Mouse (Mus musculus): ENCODE results near the gene Lingo2. TPM values are rescaled to one million over a fixed set of nuclear protein-coding genes. Genes with fewer than 3 reads are reported as not detected.

The Lingo2 gene
- total RNA-seq, 2 experiments from 2014 or later = not detected

DNA sequence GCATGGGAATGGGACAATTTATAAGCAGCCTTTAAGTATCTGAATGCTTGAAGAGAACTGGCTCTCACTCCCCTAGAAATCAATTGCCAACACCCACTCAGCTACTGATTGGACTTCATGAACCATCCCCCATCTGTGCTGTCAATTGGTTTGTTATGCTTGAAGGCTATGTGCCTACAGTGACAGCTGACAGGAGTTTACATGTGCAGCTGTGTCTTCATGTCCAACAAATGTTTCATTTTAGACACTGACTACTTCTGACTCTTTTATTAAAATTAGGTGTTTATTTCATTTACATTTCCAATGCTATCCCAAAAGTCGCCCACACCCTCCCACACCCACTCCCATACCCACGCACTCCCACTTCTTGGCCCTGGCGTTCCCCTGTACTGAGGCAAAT is 516.3 kb downstream of the Lingo2 start:
- intact Hi-C loops (cut with DNase I) = no loop called here
- H3K27ac ChIP-seq = no peak overlapping the region
- no peak for TF ChIP-seq CTCF (IDR thresholded peaks at IDR 0.05)
- DNase-seq = no peak
- H3K4me3 ChIP-seq = no peak overlapping the region

DNA sequence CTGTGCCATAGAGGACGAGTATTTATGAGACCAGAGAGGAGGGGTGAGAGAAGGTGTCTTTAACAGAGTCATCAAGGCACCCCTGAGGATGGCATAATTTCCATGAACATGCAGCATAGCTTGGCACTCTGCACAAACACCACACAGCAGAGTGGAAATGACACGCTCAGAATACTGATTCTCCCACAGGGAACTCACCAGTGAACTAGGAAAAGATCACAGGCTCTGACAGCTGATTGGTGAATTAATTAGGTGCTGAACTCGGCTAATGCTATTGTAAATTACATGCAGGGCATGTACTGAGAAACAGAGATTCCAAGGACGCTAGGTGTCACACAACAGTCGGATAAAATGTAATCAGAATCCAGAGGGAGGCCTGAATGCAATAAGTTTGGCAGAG is 525.4 kb downstream of the Lingo2 start:
- intact Hi-C loops (cut with DNase I) = no loop called here
- DNase-seq = no peak
- Histone ChIP-seq H3K27ac (no peak overlapping the region), H3K4me3 (no peak overlapping the region)
- TF ChIP-seq CTCF (IDR thresholded peaks at IDR 0.05) = no peak

DNA sequence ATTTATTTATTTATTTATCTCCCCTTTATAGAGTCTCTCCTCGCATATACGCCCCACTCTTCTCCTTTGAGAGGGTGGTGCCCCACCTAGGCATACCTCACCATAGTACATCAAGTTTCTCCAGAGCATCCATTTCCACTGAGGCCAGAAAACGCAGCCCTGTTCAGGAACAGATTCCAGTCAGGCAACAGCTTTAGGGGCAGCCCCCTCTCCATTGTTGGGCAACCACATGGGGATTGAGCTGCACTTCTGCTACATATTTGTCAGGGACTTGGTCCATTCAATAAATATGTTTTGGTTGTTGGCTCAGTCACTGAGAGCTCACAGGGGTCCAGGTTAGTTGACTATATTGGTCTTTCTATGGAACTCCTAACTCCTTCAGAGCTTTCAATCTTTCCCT is 544.2 kb downstream of the Lingo2 start:
- intact Hi-C loops (cut with DNase I) = no loop called here
- DNase-seq = no peak
- H3K27ac ChIP-seq = no peak overlapping the region
- TF ChIP-seq CTCF (IDR thresholded peaks at IDR 0.05) = no peak
- no peak overlapping the region for H3K4me3 ChIP-seq

DNA sequence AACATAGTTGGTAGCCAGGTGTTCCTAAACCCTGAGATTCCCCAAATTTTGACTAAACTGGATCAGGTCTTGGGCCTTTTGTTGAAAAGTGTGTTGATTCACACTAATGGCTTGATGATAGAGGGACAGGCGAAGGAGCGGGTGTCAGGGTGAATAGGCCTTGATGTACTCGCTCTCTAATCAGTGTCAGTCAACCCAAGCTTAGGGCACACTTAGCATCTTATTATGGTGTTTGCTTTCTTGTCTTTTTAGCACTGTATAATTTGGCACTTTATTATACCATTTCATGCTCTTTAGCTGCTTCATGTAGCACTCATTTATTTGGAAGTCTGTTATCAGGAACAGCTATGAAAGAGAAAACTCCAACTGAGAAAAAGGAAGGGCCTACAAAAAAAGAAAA is 582.6 kb downstream of the Lingo2 start:
- intact Hi-C loops (cut with DNase I) = no loop called here
- Histone ChIP-seq H3K4me3 (no peak overlapping the region), H3K27ac (no peak overlapping the region)
- no peak for TF ChIP-seq CTCF (IDR thresholded peaks at IDR 0.05)
- no peak for DNase-seq

DNA sequence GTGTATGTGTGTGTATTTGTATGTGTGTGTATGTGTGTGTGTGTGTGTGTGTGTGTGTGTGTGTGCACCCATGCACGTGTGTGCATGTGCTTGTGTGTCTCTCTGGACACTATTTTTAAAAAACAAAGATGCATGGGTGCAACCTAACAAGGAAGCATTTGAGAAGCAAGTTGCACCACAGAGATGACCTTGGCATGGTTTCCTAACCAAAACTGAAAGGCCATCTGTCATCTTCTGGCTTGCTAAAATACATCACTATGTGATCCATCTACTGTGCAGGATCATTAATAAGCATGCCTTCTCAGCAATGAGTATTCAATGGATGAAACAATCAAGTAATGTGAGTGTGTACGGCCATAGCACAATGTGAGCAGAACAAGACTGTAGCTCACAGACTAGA is 597.1 kb downstream of the Lingo2 start:
- intact Hi-C loops (cut with DNase I) = no loop called here
- no peak for DNase-seq
- no peak overlapping the region for H3K27ac ChIP-seq
- no peak for TF ChIP-seq CTCF (IDR thresholded peaks at IDR 0.05)
- H3K4me3 ChIP-seq = no peak overlapping the region

DNA sequence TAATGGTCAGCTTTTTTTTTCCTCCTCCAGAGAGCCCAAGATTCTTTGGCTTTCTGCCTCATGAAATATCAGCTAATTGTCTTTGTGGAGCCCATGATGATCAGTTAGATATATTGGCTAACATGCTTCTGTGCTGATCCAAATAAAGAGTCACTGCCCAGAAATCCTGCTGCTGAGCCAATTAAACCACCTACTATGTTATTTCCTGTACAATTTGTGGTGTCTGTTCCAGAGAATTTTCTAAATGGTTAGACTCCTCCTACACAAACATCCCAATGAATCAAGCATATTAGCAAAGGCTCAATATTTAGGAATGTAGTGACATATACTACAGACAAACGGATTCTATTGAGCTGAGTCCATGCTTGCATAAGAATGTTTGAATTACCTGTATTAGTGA is 619.8 kb downstream of the Lingo2 start:
- H3K4me3 ChIP-seq = no peak overlapping the region
- DNase-seq = no peak
- intact Hi-C loops (cut with DNase I) = no loop called here
- TF ChIP-seq CTCF (IDR thresholded peaks at IDR 0.05) = no peak
- H3K27ac ChIP-seq = no peak overlapping the region

DNA sequence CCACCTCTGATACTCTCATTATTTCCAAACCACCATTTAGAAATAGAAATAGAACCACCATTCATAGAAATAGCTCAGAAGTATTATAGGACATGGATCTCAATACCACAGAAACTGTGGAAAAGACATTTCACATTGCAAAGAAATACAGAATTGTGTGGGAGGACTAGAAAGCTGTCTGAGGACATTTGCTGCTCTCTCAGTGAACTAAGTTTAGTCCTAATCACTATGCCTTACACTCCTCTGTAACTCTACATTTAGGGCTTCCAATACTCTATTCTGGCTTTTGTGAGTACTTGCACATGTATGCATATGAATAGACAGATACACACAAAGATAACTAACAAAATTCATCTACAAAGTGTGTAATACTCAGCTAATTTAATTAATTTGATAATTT is 625.9 kb downstream of the Lingo2 start:
- no peak for DNase-seq
- intact Hi-C loops (cut with DNase I) = no loop called here
- H3K4me3 ChIP-seq = no peak overlapping the region
- no peak overlapping the region for H3K27ac ChIP-seq
- no peak for TF ChIP-seq CTCF (IDR thresholded peaks at IDR 0.05)

DNA sequence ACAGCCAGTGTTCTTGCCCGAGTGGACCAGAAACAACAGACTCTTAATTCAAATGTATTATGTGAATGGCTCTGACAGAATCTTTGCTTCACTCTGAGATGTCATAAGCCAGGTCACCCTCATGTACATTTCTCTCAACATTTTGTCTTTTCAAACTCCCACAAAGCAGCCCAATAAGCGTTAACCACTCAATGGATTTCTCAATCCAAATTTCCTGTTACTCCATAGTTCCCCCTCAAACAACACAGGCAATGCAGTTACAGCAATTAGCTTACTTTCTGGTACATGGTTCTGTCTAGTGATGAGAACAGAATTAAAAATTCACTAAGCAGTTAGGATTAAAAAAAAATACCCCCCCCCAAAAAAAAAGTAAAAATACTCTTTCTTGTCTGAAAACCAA is 638.5 kb downstream of the Lingo2 start:
- Histone ChIP-seq H3K27ac (no peak overlapping the region), H3K4me3 (no peak overlapping the region)
- no peak for DNase-seq
- no peak for TF ChIP-seq CTCF (IDR thresholded peaks at IDR 0.05)
- intact Hi-C loops (cut with DNase I) = no loop called here

DNA sequence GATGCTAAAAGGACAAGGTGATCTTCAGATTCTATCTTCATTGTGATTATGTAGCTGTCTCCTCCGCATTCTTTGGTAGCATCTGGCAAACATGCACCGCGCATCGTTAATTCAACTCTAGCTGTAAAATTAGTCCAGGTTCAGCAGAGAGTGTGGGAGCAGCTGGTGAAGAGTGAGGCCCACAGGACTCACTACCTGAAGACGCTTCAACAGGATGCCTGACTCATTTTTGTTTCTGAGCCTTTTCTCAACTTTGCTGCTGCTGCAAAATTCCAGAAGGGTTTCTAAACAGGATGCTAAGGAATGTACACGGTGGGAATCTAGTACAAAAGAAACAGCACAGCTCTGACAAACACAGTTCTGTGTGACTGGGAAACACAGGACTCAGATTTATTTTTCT is 640.1 kb downstream of the Lingo2 start:
- no peak for DNase-seq
- intact Hi-C loops (cut with DNase I) = no loop called here
- no peak for TF ChIP-seq CTCF (IDR thresholded peaks at IDR 0.05)
- no peak overlapping the region for H3K4me3 ChIP-seq
- no peak overlapping the region for H3K27ac ChIP-seq

DNA sequence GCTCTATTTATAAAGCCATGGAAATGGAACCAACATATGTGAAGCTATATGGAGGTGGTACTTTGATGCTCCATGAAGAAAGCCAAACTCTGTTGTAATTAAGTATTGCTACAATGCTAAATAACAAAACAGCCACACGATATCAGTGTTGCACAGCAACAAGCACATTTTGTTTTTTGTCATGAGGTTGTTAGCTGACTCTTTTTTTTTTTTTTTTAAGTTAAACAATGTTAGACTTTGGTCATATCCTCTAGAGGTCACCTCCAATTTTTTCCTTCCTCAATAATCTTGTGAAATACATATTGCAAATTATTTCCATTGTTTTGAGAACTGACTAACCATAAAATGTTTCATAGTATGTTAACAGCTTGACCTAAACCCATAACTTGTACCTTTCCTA is 646.3 kb downstream of the Lingo2 start:
- Histone ChIP-seq H3K4me3 (no peak overlapping the region), H3K27ac (no peak overlapping the region)
- TF ChIP-seq CTCF (IDR thresholded peaks at IDR 0.05) = no peak
- intact Hi-C loops (cut with DNase I) = no loop called here
- no peak for DNase-seq

DNA sequence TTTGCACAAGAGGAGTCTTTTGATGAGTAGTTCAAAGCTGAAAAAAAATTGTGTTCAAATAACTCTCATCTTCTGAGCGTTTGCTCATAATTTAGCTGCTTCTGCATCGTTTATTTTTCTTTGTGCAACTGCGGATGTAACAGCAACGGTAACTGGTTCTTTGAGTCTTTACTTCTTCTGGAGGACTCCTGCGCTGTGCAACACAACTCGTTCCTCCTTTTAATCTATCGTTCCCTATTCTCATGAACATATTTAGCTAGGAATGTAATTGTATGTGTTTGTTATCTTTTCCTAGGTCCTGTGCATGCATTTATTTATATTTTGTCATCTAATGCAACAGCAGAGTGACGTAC is 661.9 kb downstream of the Lingo2 start:
- no peak for DNase-seq
- Histone ChIP-seq H3K27ac (peak overlapping the region; percentile 66), H3K4me3 (peak overlapping the region; percentile 54)
- intact Hi-C loops (cut with DNase I) = no loop called here
- no peak for TF ChIP-seq CTCF (IDR thresholded peaks at IDR 0.05)

DNA sequence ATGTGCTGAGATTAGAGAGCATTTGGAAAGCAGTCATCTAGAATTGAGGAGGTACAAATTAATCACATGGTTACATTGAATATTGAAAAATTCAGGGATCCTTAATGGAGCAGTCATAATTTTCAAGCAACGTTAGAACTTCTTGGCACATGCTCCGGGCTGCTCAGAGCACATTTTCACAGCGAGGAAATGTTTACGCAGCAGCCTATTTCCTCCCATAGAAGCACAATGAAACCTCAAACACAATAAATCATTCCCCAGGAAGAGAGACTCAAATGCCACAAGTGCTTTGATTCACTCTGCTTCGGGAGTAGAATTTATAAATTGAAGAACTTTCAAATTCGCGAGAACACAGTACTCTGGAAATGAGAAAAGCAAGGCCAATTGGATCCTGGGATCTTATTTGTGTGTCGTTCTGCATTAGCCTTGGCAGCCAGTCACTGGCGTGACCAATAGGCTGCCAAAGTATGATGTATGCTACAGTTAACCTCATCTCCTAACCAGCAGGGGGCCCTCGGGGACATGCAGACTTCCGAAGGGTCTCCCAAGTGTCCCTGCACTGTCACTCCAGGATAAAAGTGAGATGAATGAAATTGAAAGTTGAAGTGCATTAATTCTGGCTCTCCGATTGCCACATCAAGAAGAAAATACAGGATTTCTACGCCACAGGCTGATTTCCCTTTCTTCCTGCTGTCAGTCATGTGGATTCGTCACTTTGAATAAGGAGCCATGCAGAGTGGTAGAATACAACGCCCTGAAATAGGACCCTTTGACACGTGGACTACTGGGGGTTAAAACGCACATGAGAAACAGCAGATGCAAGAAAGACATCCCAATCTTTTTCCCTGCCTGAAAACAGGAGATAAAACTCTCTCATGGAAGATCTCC is 662.5 kb downstream of the Lingo2 start:
- Histone ChIP-seq H3K4me3 (peak overlapping the region; percentile 54), H3K27ac (peak overlapping the region; percentile 66)
- peak; percentile 55 for TF ChIP-seq CTCF (IDR thresholded peaks at IDR 0.05)
- DNase-seq = peak; percentile 32
- intact Hi-C loops (cut with DNase I) = no loop called here

DNA sequence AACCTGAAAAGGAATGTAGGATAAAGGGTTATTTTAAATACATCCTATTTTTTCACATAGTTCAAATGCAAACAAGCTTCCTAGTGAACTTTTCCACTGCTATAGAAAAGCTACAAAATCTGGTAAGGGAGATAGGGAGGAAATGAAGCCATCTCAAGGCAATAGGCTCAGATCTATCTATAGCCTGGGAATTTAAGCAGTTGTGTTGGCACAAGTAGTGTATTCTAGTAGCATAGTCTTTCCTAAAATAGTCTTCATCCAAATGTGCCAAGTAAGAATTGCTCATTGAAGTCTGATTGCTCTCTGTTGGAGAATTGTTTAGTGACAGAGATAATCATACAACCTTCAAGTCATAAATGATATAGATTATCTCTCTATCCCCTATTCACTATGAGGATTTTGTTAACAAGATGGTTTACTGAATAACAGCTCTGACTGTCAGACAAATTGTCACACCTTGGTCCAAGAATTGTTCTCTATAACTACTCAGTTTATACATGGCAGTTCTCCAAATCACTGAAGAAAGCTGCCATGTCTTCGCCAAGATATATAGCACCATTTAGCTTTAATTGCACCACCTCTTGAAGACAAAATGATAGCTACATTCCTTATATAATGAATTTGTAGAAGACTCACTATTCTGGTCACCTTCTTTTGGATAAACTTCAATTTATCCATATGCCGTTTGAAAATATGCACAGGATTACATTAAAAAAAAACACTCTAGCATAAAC is 688.9 kb downstream of the Lingo2 start:
- H3K27ac ChIP-seq = no peak overlapping the region
- TF ChIP-seq CTCF (IDR thresholded peaks at IDR 0.05) = no peak
- intact Hi-C loops (cut with DNase I) = no loop called here
- no peak for DNase-seq
- H3K4me3 ChIP-seq = no peak overlapping the region

Data from gastrocnemius, adult 2 months (tissue).